Mouse (Mus musculus): ENCODE measurements at regions not wholly inside any gene's neighbourhood (a gene's known extent, or its start where the extent isn't known, plus 50 kb on each side); places are given as distances from the start of the nearest gene placed in this dataset.

DNA sequence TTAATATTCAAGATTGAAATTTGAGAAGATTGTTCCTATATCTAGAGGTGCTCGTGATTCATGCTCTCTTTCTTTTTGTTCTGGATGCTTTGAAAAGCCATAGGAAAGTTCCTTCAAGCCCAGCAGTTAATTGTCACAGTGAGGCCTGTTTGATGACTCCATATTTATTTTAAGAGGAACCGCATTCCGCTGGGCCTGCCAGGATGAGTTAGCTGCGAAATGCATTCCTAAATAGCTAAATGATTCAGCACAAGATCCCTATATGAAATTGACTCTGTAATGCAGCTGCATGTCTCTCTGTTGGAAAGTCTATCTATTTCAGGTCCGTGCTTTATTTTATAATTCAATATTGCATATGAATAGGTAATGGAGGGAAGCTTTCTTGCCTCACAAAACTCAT, 511.9 kb upstream of the Adgra3 start:
- no peak for ATAC-seq (ENCODE audit: low FRiP score)
- no peak for DNase-seq (ENCODE audit: low spot score)
- Histone ChIP-seq H3K27me3 (ENCODE audit: insufficient read depth, low read length) (no peaks in the 10 kb centered on the region), H3K4me3 (ENCODE audit: low read depth, low read length) (no peak overlapping the region), H3K9me3 (ENCODE audit: low read length) (no peaks in the 10 kb centered on the region), H3K4me1 (ENCODE audit: insufficient read depth, low read length) (no peaks in the 10 kb centered on the region), H3K9ac (replicated peaks; ENCODE audit: low read length, poor library complexity, severe bottlenecking) (no peak overlapping the region), H3K27ac (ENCODE audit: low read depth, low read length) (no peak overlapping the region), H3K4me2 (ENCODE audit: low read depth, low read length, poor library complexity, severe bottlenecking) (no peak overlapping the region), H3K36me3 (ENCODE audit: insufficient read depth, low read length) (no peaks in the 10 kb centered on the region)
- no peak for TF ChIP-seq CTCF (IDR thresholded peaks at IDR 0.05)
- WGBS = 73% methylated on average over 5 of the region's 5 CpGs

DNA sequence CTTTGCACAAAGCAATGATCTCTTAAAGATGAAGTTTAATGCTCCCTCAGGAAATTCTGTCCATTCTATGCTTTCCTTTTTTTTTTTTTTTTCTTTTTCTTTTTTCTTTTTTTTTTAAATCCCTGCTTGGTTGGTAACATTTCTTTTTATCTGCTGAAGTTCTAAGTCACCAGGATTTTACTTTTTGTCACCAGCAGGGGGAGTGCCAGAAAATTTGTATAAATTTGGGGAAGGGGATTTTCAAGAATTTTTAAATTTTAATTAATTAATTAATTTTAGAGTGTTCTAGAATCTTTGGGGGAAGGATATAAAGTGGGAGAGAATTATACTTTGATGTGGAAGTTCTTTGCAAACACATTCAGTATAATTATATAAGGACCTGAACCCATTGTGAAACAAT, 492.3 kb upstream of the Adgra3 start:
- Histone ChIP-seq H3K9me3 (ENCODE audit: low read length) (no peaks in the 10 kb centered on the region), H3K4me2 (ENCODE audit: low read depth, low read length, poor library complexity, severe bottlenecking) (no peak overlapping the region), H3K4me1 (ENCODE audit: insufficient read depth, low read length) (no peaks in the 10 kb centered on the region), H3K27me3 (ENCODE audit: insufficient read depth, low read length) (no peaks in the 10 kb centered on the region), H3K36me3 (ENCODE audit: insufficient read depth, low read length) (no peaks in the 10 kb centered on the region), H3K9ac (replicated peaks; ENCODE audit: low read length, poor library complexity, severe bottlenecking) (no peak overlapping the region), H3K27ac (ENCODE audit: low read depth, low read length) (no peak overlapping the region), H3K4me3 (ENCODE audit: low read depth, low read length) (no peak overlapping the region)
- DNase-seq (ENCODE audit: low spot score) (no peak), ATAC-seq (ENCODE audit: low FRiP score) (no peak)
- peak; percentile 34; the same call in 1 of the 2 replicates for TF ChIP-seq CTCF (IDR thresholded peaks at IDR 0.05)

- H3K4me2 ChIP-seq (ENCODE audit: low read depth, low read length, poor library complexity, severe bottlenecking) = no peak overlapping the region
- no peak overlapping the region for H3K27ac ChIP-seq (ENCODE audit: low read depth, low read length)
- H3K9ac ChIP-seq (replicated peaks; ENCODE audit: low read length, poor library complexity, severe bottlenecking) = no peak overlapping the region
- TF ChIP-seq CTCF (IDR thresholded peaks at IDR 0.05) = no peak
- no peaks in the 10 kb centered on the region for H3K36me3 ChIP-seq (ENCODE audit: insufficient read depth, low read length)
- ATAC-seq (ENCODE audit: low FRiP score) (no peak), DNase-seq (ENCODE audit: low spot score) (no peak)
- WGBS = 85% methylated on average over 2 of the region's 2 CpGs
- no peak overlapping the region for H3K4me3 ChIP-seq (ENCODE audit: low read depth, low read length)
- no peaks in the 10 kb centered on the region for H3K9me3 ChIP-seq (ENCODE audit: low read length)
- no peaks in the 10 kb centered on the region for H3K4me1 ChIP-seq (ENCODE audit: insufficient read depth, low read length)
- H3K27me3 ChIP-seq (ENCODE audit: insufficient read depth, low read length) = no peaks in the 10 kb centered on the region
These were observed 453.7 kb upstream of the Adgra3 start for GRCm38 (mm10) chr5:50512539-50512938.

- Histone ChIP-seq H3K36me3 (ENCODE audit: insufficient read depth, low read length) (no peaks in the 10 kb centered on the region), H3K9me3 (ENCODE audit: low read length) (no peaks in the 10 kb centered on the region), H3K27me3 (ENCODE audit: insufficient read depth, low read length) (no peaks in the 10 kb centered on the region), H3K9ac (replicated peaks; ENCODE audit: low read length, poor library complexity, severe bottlenecking) (no peak overlapping the region), H3K4me2 (ENCODE audit: low read depth, low read length, poor library complexity, severe bottlenecking) (no peak overlapping the region), H3K4me3 (ENCODE audit: low read depth, low read length) (no peak overlapping the region), H3K27ac (ENCODE audit: low read depth, low read length) (no peak overlapping the region), H3K4me1 (ENCODE audit: insufficient read depth, low read length) (no peaks in the 10 kb centered on the region)
- ATAC-seq (ENCODE audit: low FRiP score) (no peak), DNase-seq (ENCODE audit: low spot score) (no peak)
- TF ChIP-seq CTCF (IDR thresholded peaks at IDR 0.05) = no peak
- 89% methylated on average over 3 of the region's 3 CpGs for WGBS
These were observed 451.1 kb upstream of the Adgra3 start for GRCm38 (mm10) chr5:50509696-50510421.

DNA sequence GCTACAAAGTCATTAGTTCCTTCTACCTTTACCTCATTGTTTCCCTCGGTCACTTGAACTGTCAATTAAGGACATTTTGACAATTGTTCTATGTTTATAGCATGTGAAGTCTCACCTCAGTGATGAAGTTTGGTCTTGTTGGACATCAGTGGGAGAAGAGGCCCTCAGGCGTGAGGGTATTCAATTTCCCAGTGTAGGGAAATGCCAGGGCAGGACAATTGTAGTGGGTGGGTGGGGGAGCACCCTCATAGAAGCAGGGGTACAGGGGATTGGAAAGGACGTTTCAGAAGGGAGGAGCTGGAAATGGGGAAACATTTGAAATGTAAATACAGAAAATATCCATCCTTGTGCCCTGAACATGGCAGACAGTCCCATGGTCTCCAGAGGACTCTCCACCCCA, 431.4 kb upstream of the Adgra3 start:
- ATAC-seq (ENCODE audit: low FRiP score) = no peak
- 81% methylated on average over 3 of the region's 3 CpGs for WGBS

DNA sequence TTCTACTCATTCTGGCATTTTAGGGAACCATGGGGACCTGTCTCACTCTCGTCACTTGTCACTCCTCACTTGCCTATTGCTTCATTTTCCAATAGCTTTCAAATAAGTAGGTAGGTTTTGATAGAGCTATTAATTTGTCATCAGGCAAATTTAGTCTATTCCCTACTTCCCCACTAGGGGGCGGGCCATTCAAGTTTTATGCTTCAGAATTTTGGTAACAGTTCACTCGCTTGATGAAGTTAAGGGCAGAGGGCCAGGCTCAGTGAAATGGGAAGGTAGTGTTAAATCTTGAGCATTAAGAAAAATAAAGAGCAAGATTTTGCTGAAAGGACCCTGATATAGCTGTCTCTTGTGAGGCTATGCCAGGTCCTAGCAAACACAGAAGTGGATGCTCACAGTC, 418.2 kb upstream of the Adgra3 start:
- peak; percentile 87 for TF ChIP-seq CTCF (IDR thresholded peaks at IDR 0.05)
- Histone ChIP-seq H3K4me1 (ENCODE audit: insufficient read depth, low read length) (no peaks in the 10 kb centered on the region), H3K9me3 (ENCODE audit: low read length) (no peaks in the 10 kb centered on the region), H3K4me3 (ENCODE audit: low read depth, low read length) (no peak overlapping the region), H3K27me3 (ENCODE audit: insufficient read depth, low read length) (no peaks in the 10 kb centered on the region), H3K9ac (replicated peaks; ENCODE audit: low read length, poor library complexity, severe bottlenecking) (no peak overlapping the region), H3K4me2 (ENCODE audit: low read depth, low read length, poor library complexity, severe bottlenecking) (no peak overlapping the region), H3K36me3 (ENCODE audit: insufficient read depth, low read length) (no peaks in the 10 kb centered on the region), H3K27ac (ENCODE audit: low read depth, low read length) (no peak overlapping the region)
- DNase-seq (ENCODE audit: low spot score) (peak; percentile 74), ATAC-seq (ENCODE audit: low FRiP score) (no peak)
- 14% methylated on average over 3 of the region's 3 CpGs for WGBS

More for the DNA sequence above, 431.4 kb upstream of the Adgra3 start:
- Histone ChIP-seq H3K4me3 (ENCODE audit: low read depth, low read length) (no peak overlapping the region), H3K27me3 (ENCODE audit: insufficient read depth, low read length) (no peaks in the 10 kb centered on the region), H3K4me2 (ENCODE audit: low read depth, low read length, poor library complexity, severe bottlenecking) (no peak overlapping the region), H3K9ac (replicated peaks; ENCODE audit: low read length, poor library complexity, severe bottlenecking) (no peak overlapping the region), H3K36me3 (ENCODE audit: insufficient read depth, low read length) (no peaks in the 10 kb centered on the region), H3K27ac (ENCODE audit: low read depth, low read length) (no peak overlapping the region), H3K4me1 (ENCODE audit: insufficient read depth, low read length) (no peaks in the 10 kb centered on the region), H3K9me3 (ENCODE audit: low read length) (no peaks in the 10 kb centered on the region)
- TF ChIP-seq CTCF (IDR thresholded peaks at IDR 0.05) = no peak
- no peak for DNase-seq (ENCODE audit: low spot score)
